In genomic region chr11:70621972-70622814, GRCm38 (mm10) we compare ENCODE assay signal across 10 mouse cellular contexts. TPM values are rescaled to one million over a fixed set of nuclear protein-coding genes. Genes with fewer than 3 reads are reported as not detected.
DNase-seq lines count a peak whose midpoint lies in the region; ATAC-seq lines count a peak whose summit lies in the region.
"Had no signal": no experiment of that assay in that cellular context is flagged by ENCODE, and none has a peak within 500 bp of the region (broad histone marks: within the 10 kb centered on the region; RNA-seq: fewer than 3 reads in every experiment).

No protein-coding gene starts in this region.

- DNase-seq in lung, postnatal 25 days (ENCODE audit: low spot score): no peak
- peak; percentile 61 for DNase-seq in MN1 (ENCODE audit: low spot score)
- peak; percentile 86 for DNase-seq in skeletal muscle tissue, adult 2 months (ENCODE audit: low read depth, low spot score)
- no peak for DNase-seq in testis, postnatal 10 days (ENCODE audit: low spot score)
- no peak for DNase-seq in frontal cortex, postnatal 25 days (ENCODE audit: low spot score in 2 of 2)
- DNase-seq in right cerebral cortex, postnatal 10 days (ENCODE audit: low spot score in 2 of 2): no peak
- DNase-seq: heart, adult 2 months; thymus, postnatal 14 days had no signal

- H3K27ac ChIP-seq in lung, embryonic 15.5 days: no peak overlapping the region
- H3K27ac ChIP-seq in intestine, embryonic 15.5 days: peak overlapping the region; percentile 62; the same call in 1 of the 2 replicates
- H3K27ac ChIP-seq: heart, adult 2 months had no signal

- no peak overlapping the region for H3K9ac ChIP-seq in lung, embryonic 15.5 days
- H3K9ac ChIP-seq in intestine, embryonic 15.5 days: peak overlapping the region; percentile 28; the same call in 1 of the 2 replicates

- no peak overlapping the region for H3K4me2 ChIP-seq in lung, embryonic 15.5 days
- H3K4me2 ChIP-seq in intestine, embryonic 15.5 days (replicated peaks): no peak overlapping the region

- no peak overlapping the region for H3K4me3 ChIP-seq in lung, embryonic 15.5 days
- H3K4me3 ChIP-seq in intestine, embryonic 15.5 days (replicated peaks): no peak overlapping the region
- H3K4me3 ChIP-seq: heart, adult 2 months had no signal

- WGBS in lung, embryonic 15.5 days: 40% methylated on average over 7 of the region's 7 CpGs
- 34% methylated on average over 7 of the region's 7 CpGs for WGBS in intestine, embryonic 15.5 days

- no peaks in the 10 kb centered on the region for H3K36me3 ChIP-seq in lung, embryonic 15.5 days
- no peaks in the 10 kb centered on the region for H3K36me3 ChIP-seq in intestine, embryonic 15.5 days

- 0 out of 2 replicates have a peak, but pooled peaks cover 8% of the 10 kb centered on the region for H3K4me1 ChIP-seq in lung, embryonic 15.5 days
- H3K4me1 ChIP-seq in intestine, embryonic 15.5 days (replicated peaks): peaks cover 6% of the 10 kb centered on the region; the same call in 1 of the 2 replicates

- ATAC-seq in lung, embryonic 15.5 days (ENCODE audit: borderline replicate concordance, extremely low read depth, low FRiP score, low TSS enrichment): 0 out of 2 replicates have a peak, but pooled peaks have one; percentile 27
- peak; percentile 61 for ATAC-seq in intestine, embryonic 15.5 days

- H3K9me3 ChIP-seq in lung, embryonic 15.5 days: no peaks in the 10 kb centered on the region
- no peaks in the 10 kb centered on the region for H3K9me3 ChIP-seq in intestine, embryonic 15.5 days

- H3K27me3 ChIP-seq in lung, embryonic 15.5 days: no peaks in the 10 kb centered on the region
- H3K27me3 ChIP-seq in intestine, embryonic 15.5 days (replicated peaks): no peaks in the 10 kb centered on the region

RNA-seq across cellular contexts. Expression of gene Chrne, which starts 3.2 kb away (rescaled TPM):
- polyA plus RNA-seq in lung, embryonic 15.5 days (2015; fragmentation: Nextera tagmentation; extraction: Ambion mirVana): 0.26 TPM in 1 of 2 replicates, not detected in the other
- not detected in 2 replicates for polyA plus RNA-seq in intestine, embryonic 15.5 days (2015; fragmentation: Nextera tagmentation; extraction: Ambion mirVana)
- polyA plus RNA-seq: heart, adult 2 months had no signal

RNA-seq across cellular contexts. Expression of gene 4930544D05Rik, which starts 6.5 kb away (rescaled TPM):
- not detected in 2 replicates for polyA plus RNA-seq in lung, embryonic 15.5 days (2015; fragmentation: Nextera tagmentation; extraction: Ambion mirVana)
- polyA plus RNA-seq in intestine, embryonic 15.5 days (2015; fragmentation: Nextera tagmentation; extraction: Ambion mirVana): not detected in 2 replicates

RNA-seq across cellular contexts. Expression of gene Gp1ba, which starts 16.7 kb away (rescaled TPM):
- polyA plus RNA-seq in lung, embryonic 15.5 days (2015; fragmentation: Nextera tagmentation; extraction: Ambion mirVana): 0.37 and 0.38 TPM in 2 replicates
- 0.21 and 0.24 TPM in 2 replicates for polyA plus RNA-seq in intestine, embryonic 15.5 days (2015; fragmentation: Nextera tagmentation; extraction: Ambion mirVana)

RNA-seq across cellular contexts. Expression of gene Rnf167, which starts 24.8 kb away (rescaled TPM):
- polyA plus RNA-seq in lung, embryonic 15.5 days (2015; fragmentation: Nextera tagmentation; extraction: Ambion mirVana): 101 and 119 TPM in 2 replicates
- polyA plus RNA-seq in intestine, embryonic 15.5 days (2015; fragmentation: Nextera tagmentation; extraction: Ambion mirVana): 106 and 107 TPM in 2 replicates

RNA-seq across cellular contexts. Expression of gene Slc25a11, which starts 25.1 kb away (rescaled TPM):
- 150 and 162 TPM in 2 replicates for polyA plus RNA-seq in lung, embryonic 15.5 days (2015; fragmentation: Nextera tagmentation; extraction: Ambion mirVana)
- polyA plus RNA-seq in intestine, embryonic 15.5 days (2015; fragmentation: Nextera tagmentation; extraction: Ambion mirVana): 171 and 180 TPM in 2 replicates

Comparison
In these comparisons a context has a peak if more than half of its experiments do, and no peak if none do; other contexts are left out.
1. DNase-seq: peak in MN1 (single experiment) and skeletal muscle tissue, adult 2 months (single experiment); none in lung, postnatal 25 days (single experiment), testis, postnatal 10 days (single experiment), frontal cortex, postnatal 25 days (0 of 2) and right cerebral cortex, postnatal 10 days (0 of 2).